Mouse (Mus musculus): ENCODE data around the gene Nedd9. TPM values are rescaled to one million over a fixed set of nuclear protein-coding genes. Genes with fewer than 3 reads are reported as not detected.
"Not testable (repeated sequence)": the region's sequence is repeated elsewhere in the genome, so short reads cannot be mapped to it uniquely, and the experiment has no call there.

The Nedd9 gene
- total and polyA plus RNA-seq, 2 experiments from 2014 or later, result 7.8 to 19.7 TPM

GRCm38 (mm10) chr13:41280696-41281095 is 206.5 kb downstream of the Nedd9 start:
- Histone ChIP-seq H3K9me3 (ENCODE audit: low read length) (no peaks in the 10 kb centered on the region), H3K27me3 (ENCODE audit: insufficient read depth, low read length) (no peaks in the 10 kb centered on the region), H3K4me1 (ENCODE audit: insufficient read depth, low read length) (no peaks in the 10 kb centered on the region), H3K4me2 (ENCODE audit: low read depth, low read length, poor library complexity, severe bottlenecking) (no peak overlapping the region), H3K9ac (replicated peaks; ENCODE audit: low read length, poor library complexity, severe bottlenecking) (no peak overlapping the region), H3K36me3 (ENCODE audit: insufficient read depth, low read length) (no peaks in the 10 kb centered on the region), H3K27ac (ENCODE audit: low read depth, low read length) (no peak overlapping the region), H3K4me3 (ENCODE audit: low read depth, low read length) (no peak overlapping the region)
- no peak for TF ChIP-seq CTCF (IDR thresholded peaks at IDR 0.05)
- 76% methylated on average over 5 of the region's 5 CpGs for WGBS
- ATAC-seq (ENCODE audit: low FRiP score) (no peak), DNase-seq (ENCODE audit: low spot score) (no peak)

DNA sequence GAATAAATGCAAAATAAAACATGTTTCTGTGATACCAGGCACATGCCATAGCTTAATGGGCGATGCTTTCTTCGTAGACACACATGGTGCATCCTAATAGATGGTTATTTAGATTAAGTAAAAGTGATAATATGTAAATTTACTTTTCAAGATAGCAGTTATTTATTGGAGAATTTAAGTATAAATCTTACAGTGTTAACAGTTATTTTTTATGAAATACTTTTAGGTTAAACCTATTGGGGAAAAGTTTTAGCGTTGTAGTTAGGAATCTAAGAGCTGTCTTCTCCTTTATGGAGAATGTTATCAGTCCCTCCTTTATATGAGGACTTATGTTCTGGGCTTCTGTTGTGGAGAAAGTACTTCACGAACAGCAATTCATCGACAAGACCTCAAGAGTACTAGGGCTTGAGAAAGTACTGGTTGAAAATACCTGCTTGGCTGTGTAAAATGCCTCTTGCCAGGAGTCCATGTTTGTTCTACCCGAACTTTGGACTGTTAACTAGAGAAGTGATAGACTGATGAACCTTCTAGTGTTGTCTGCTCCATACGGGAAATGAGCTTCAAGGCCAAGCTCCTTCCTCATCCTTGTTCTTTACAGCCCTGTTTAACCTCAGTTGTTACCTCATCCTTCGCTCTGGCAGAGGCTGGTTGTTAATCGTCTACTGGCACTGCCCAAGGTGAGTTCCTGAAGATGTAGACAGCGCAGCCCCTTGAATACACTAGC is 213.1 kb downstream of the Nedd9 start, which contains the start of gene Gm17364:
TSS of gene Gm17364 (minus strand) at position 51 of the 724 bp plus-strand sequence.
- no peak for TF ChIP-seq CTCF (IDR thresholded peaks at IDR 0.05)
- H3K27ac ChIP-seq (ENCODE audit: low read depth, low read length), result no peak within 1 kb of the TSS
- DNase-seq (ENCODE audit: low spot score) (no peak), ATAC-seq (ENCODE audit: low FRiP score) (no peak)
- peaks cover 4% of the 10 kb centered on the region for H3K36me3 ChIP-seq (ENCODE audit: insufficient read depth, low read length)
- H3K4me1 ChIP-seq (ENCODE audit: insufficient read depth, low read length), result no peaks in the 10 kb centered on the region
- H3K27me3 ChIP-seq (ENCODE audit: insufficient read depth, low read length), result no peaks in the 10 kb centered on the region
- no peaks in the 10 kb centered on the region for H3K9me3 ChIP-seq (ENCODE audit: low read length)
- H3K4me3 ChIP-seq (ENCODE audit: low read depth, low read length), result no peak within 1 kb of the TSS
- H3K4me2 ChIP-seq (ENCODE audit: low read depth, low read length, poor library complexity, severe bottlenecking), result no peak within 1 kb of the TSS
- WGBS, result 97% methylated on average over 10 of the region's 10 CpGs
- H3K9ac ChIP-seq (replicated peaks; ENCODE audit: low read length, poor library complexity, severe bottlenecking), result no peak within 1 kb of the TSS

DNA sequence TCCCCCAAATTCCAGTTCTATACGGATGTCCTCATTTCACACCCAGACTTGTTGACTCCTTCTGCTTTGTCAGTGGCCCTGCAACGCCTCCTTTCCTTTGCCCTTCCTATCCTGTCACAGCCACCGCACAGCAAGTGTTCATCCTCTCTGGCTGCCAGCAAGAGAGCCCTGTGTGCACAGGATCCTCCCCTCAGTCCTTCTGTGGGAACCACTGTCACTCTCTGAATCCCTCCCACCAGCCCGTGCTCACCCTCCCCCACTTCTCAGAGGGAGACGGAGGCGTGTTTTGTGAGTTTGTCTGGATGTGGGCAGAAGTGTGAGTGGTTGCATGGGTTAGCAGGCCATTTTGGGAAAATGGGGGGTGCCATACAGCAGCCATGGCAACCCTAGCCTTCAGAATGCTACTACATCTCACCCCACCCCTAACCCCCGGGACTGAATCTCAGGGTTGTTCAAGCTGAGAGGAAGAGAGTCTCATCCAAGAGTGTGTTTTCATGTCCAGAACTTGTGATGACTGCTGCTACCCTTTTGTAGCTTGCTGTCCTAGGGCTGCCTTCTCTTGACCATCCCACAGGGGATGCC is 219.2 kb downstream of the Nedd9 start:
- no peak overlapping the region for H3K9ac ChIP-seq (replicated peaks; ENCODE audit: low read length, poor library complexity, severe bottlenecking)
- no peaks in the 10 kb centered on the region for H3K9me3 ChIP-seq (ENCODE audit: low read length)
- no peak overlapping the region for H3K4me2 ChIP-seq (ENCODE audit: low read depth, low read length, poor library complexity, severe bottlenecking)
- ATAC-seq (ENCODE audit: low FRiP score), result peak; percentile 44; the same call in 1 of the 2 replicates
- H3K36me3 ChIP-seq (ENCODE audit: insufficient read depth, low read length), result no peaks in the 10 kb centered on the region
- peak; percentile 58 for DNase-seq (ENCODE audit: low spot score)
- WGBS, result 29% methylated on average over 7 of the region's 7 CpGs
- no peaks in the 10 kb centered on the region for H3K27me3 ChIP-seq (ENCODE audit: insufficient read depth, low read length)
- 0 out of 2 replicates have a peak overlapping the region, but pooled peaks have one; percentile 2 for H3K27ac ChIP-seq (ENCODE audit: low read depth, low read length)
- TF ChIP-seq CTCF (IDR thresholded peaks at IDR 0.05), result no peak
- H3K4me1 ChIP-seq (ENCODE audit: insufficient read depth, low read length), result no peaks in the 10 kb centered on the region
- H3K4me3 ChIP-seq (ENCODE audit: low read depth, low read length), result no peak overlapping the region

- no peak for DNase-seq (ENCODE audit: low spot score)
- H3K27ac ChIP-seq (ENCODE audit: low read depth, low read length), result no peak overlapping the region
- no peak overlapping the region for H3K4me3 ChIP-seq (ENCODE audit: low read depth, low read length)
- no peak for TF ChIP-seq CTCF (IDR thresholded peaks at IDR 0.05)
- H3K9ac ChIP-seq (replicated peaks; ENCODE audit: low read length, poor library complexity, severe bottlenecking), result no peak overlapping the region
- H3K4me2 ChIP-seq (ENCODE audit: low read depth, low read length, poor library complexity, severe bottlenecking), result no peak overlapping the region
- H3K9me3 ChIP-seq (ENCODE audit: low read length), result no peaks in the 10 kb centered on the region
- ATAC-seq (ENCODE audit: low FRiP score), result no peak
- no peaks in the 10 kb centered on the region for H3K27me3 ChIP-seq (ENCODE audit: insufficient read depth, low read length)
- no peaks in the 10 kb centered on the region for H3K36me3 ChIP-seq (ENCODE audit: insufficient read depth, low read length)
- 91% methylated on average over 5 of the region's 5 CpGs for WGBS
- no peaks in the 10 kb centered on the region for H3K4me1 ChIP-seq (ENCODE audit: insufficient read depth, low read length)
Measured at GRCm38 (mm10) chr13:41263304-41264006, 223.7 kb downstream of the Nedd9 start.

GRCm38 (mm10) chr13:41261617-41262016 is 225.5 kb downstream of the Nedd9 start:
- H3K9me3 ChIP-seq (ENCODE audit: low read length); ATAC-seq (ENCODE audit: low FRiP score); H3K9ac ChIP-seq (replicated peaks; ENCODE audit: low read length, poor library complexity, severe bottlenecking); H3K27me3 ChIP-seq (ENCODE audit: insufficient read depth, low read length); DNase-seq (ENCODE audit: low spot score); H3K4me3 ChIP-seq (ENCODE audit: low read depth, low read length); H3K4me2 ChIP-seq (ENCODE audit: low read depth, low read length, poor library complexity, severe bottlenecking); H3K27ac ChIP-seq (ENCODE audit: low read depth, low read length); H3K36me3 ChIP-seq (ENCODE audit: insufficient read depth, low read length); H3K4me1 ChIP-seq (ENCODE audit: insufficient read depth, low read length): not testable (repeated sequence)
- 94% methylated on average over 8 of the region's 8 CpGs for WGBS

Other genes with a start within 250 kb of the Nedd9 start
- 46.5 and 59.2 TPM in 2 replicates for gene Smim13, start 237.5 kb downstream of the Nedd9 start, total RNA-seq (2014; rRNA removed)
- gene Smim13, start 237.5 kb downstream of the Nedd9 start, polyA plus RNA-seq (2015; fragmentation: Nextera tagmentation; extraction: Ambion mirVana), result 24.8 and 27.8 TPM in 2 replicates
- not detected in 2 replicates for gene Gm17364, start 213.4 kb downstream of the Nedd9 start, total RNA-seq (2014; rRNA removed)
- gene Gm17364, start 213.4 kb downstream of the Nedd9 start, polyA plus RNA-seq (2015; fragmentation: Nextera tagmentation; extraction: Ambion mirVana), result not detected in 2 replicates
- gene Tmem170b, start 118.5 kb upstream of the Nedd9 start, total RNA-seq (2014; rRNA removed), result 33.2 and 39.3 TPM in 2 replicates
- gene Tmem170b, start 118.5 kb upstream of the Nedd9 start, polyA plus RNA-seq (2015; fragmentation: Nextera tagmentation; extraction: Ambion mirVana), result 37.4 and 39.3 TPM in 2 replicates